7 mouse cellular contexts compared by ENCODE assay signal in genomic region chr3:98013401-98014281, GRCm38 (mm10). TPM values are rescaled to one million over a fixed set of nuclear protein-coding genes. Genes with fewer than 3 reads are reported as not detected.
DNase-seq lines count a peak whose midpoint lies in the region; ATAC-seq lines count a peak whose summit lies in the region.

Gene Notch2, plus strand, starts transcription at chr3:98013527.

- no peaks in the 10 kb centered on the region for H3K36me3 ChIP-seq in intestine, embryonic 16.5 days (ENCODE audit: control insufficient read depth, insufficient read depth, low read length)
- H3K36me3 ChIP-seq in midbrain, embryonic 11.5 days (ENCODE audit: control insufficient read depth, insufficient read depth, low read length), result no peaks in the 10 kb centered on the region

- intact Hi-C loops in gastrocnemius, postnatal 36 days (cut with DNase I), result no loop called here
- intact Hi-C loops in left cerebral cortex, postnatal 36 days (cut with DNase I), result loop anchor here (5.0 kb wide), 2 partner anchors 44 to 81 kb away; no protein-coding TSS in a partner anchor

- no peaks in the 10 kb centered on the region for H3K27me3 ChIP-seq in intestine, embryonic 16.5 days (replicated peaks; ENCODE audit: control insufficient read depth, insufficient read depth, low read length)
- 0 out of 2 replicates have a peak, but pooled peaks cover 2% of the 10 kb centered on the region for H3K27me3 ChIP-seq in midbrain, embryonic 11.5 days (ENCODE audit: control insufficient read depth, insufficient read depth, low read length)

- H3K4me2 ChIP-seq in intestine, embryonic 16.5 days (ENCODE audit: low read depth, low read length), result peak within 1 kb of the TSS; percentile 78
- H3K4me2 ChIP-seq in midbrain, embryonic 11.5 days, result peak within 1 kb of the TSS; percentile 80

- H3K9me3 ChIP-seq in intestine, embryonic 16.5 days (ENCODE audit: control insufficient read depth, low read length), result no peaks in the 10 kb centered on the region
- no peaks in the 10 kb centered on the region for H3K9me3 ChIP-seq in midbrain, embryonic 11.5 days (ENCODE audit: control insufficient read depth, low read length)

- peak within 1 kb of the TSS; percentile 94 for H3K4me3 ChIP-seq in intestine, embryonic 16.5 days (ENCODE audit: low read length)
- H3K4me3 ChIP-seq in midbrain, embryonic 11.5 days (ENCODE audit: low read depth, low read length), result peak within 1 kb of the TSS; percentile 80

- peak; percentile 96 to 97 for DNase-seq in adrenal gland, adult 18-20 months (ENCODE audit: low spot score in 2 of 2)
- peak; percentile 98 for DNase-seq in embryo, embryonic 11 days
- peak; percentile 91 to 95 for DNase-seq in gastrocnemius, postnatal 36 days
- peak; percentile 90 to 93 for DNase-seq in left cerebral cortex, postnatal 36 days (ENCODE audit: low spot score in 2 of 2)
- DNase-seq in midbrain, embryonic 11.5 days (ENCODE audit: low spot score, missing footprints), result peak; percentile 99
- peak; percentile 92 for DNase-seq in skeletal muscle tissue, adult 2 months (ENCODE audit: low read depth, low spot score)

- WGBS in intestine, embryonic 16.5 days, result under 1% methylated on average over 90 of the region's 95 CpGs
- under 1% methylated on average over 89 of the region's 95 CpGs for WGBS in midbrain, embryonic 11.5 days

- H3K4me1 ChIP-seq in intestine, embryonic 16.5 days (ENCODE audit: control insufficient read depth, insufficient read depth, low read length), result peaks cover 29% of the 10 kb centered on the region
- H3K4me1 ChIP-seq in midbrain, embryonic 11.5 days (ENCODE audit: control insufficient read depth, insufficient read depth, low read length), result peaks cover 22% of the 10 kb centered on the region

- H3K9ac ChIP-seq in intestine, embryonic 16.5 days (ENCODE audit: low read depth, low read length), result peak within 1 kb of the TSS; percentile 96
- peak within 1 kb of the TSS; percentile 81 for H3K9ac ChIP-seq in midbrain, embryonic 11.5 days (ENCODE audit: low read length)

- peak; percentile 92 for ATAC-seq in intestine, embryonic 16.5 days
- peak; percentile 87 for ATAC-seq in midbrain, embryonic 11.5 days (ENCODE audit: low FRiP score)

- H3K27ac ChIP-seq in intestine, embryonic 16.5 days (ENCODE audit: low read length), result peak within 1 kb of the TSS; percentile 93
- H3K27ac ChIP-seq in midbrain, embryonic 11.5 days (ENCODE audit: low read depth, low read length), result peak within 1 kb of the TSS; percentile 60

RNA-seq across cellular contexts. Expression of gene Notch2, which starts in this region (rescaled TPM):
- total RNA-seq in adrenal gland, adult 18-20 months (2021), result 10 to 100 TPM; 46.6 to 79.1 TPM
- total RNA-seq in gastrocnemius, postnatal 36 days (2021), result 1 to 10 TPM; 7.7 to 8.9 TPM
- polyA plus RNA-seq in intestine, embryonic 16.5 days (2015; fragmentation: Nextera tagmentation; extraction: Ambion mirVana), result 9.1 and 10.9 TPM in 2 replicates
- total RNA-seq in left cerebral cortex, postnatal 36 days (2021), result 10 to 100 TPM; 10.8 to 14.0 TPM
- 17.0 and 17.6 TPM in 2 replicates for polyA plus RNA-seq in midbrain, embryonic 11.5 days (2014; fragmentation: Nextera tagmentation; extraction: Ambion mirVana)

Comparison
In these comparisons a context has a peak if more than half of its experiments do, and no peak if none do; other contexts are left out.
1. Peak in every context shown above with its lines: DNase-seq, ATAC-seq, H3K4me3 ChIP-seq and H3K27ac ChIP-seq.